Mouse (Mus musculus) neutrophil, adult 5-6 weeks (primary cell): ENCODE measurements around the gene Mrln. TPM values are rescaled to one million over a fixed set of nuclear protein-coding genes. Genes with fewer than 3 reads are reported as not detected.

ENCODE experiments used
- ATAC-seq: fragments of 151-379, 151-347 bp; 2 replicates; pipeline ENCODE4 v1.8.0; 2017; ENCODE audit warnings: mild to moderate bottlenecking, moderate TSS enrichment; ENCODE audit not compliant: insufficient number of reproducible peaks, poor library complexity, low FRiP score, severe bottlenecking; ENCODE audit errors: extremely low read depth
- total RNA-seq: library from RNA; stranded (forward); fragments of 200-1000 nt; gene quantifications from 2 replicates; pipeline ENCODE4 v1.2.3, GENCODE M21; 2017

Gene Mrln
- total RNA-seq = 5.0 TPM in 1 of 2 replicates, not detected in the other

- ATAC-seq = no peak
Measured at GRCm38 (mm10) chr10:70204505-70205399, at the start of gene Mrln. TSS of gene Mrln (plus strand) at chr10:70204664.

GRCm38 (mm10) chr10:70156431-70157165 lies 47.9 kb upstream of the Mrln start:
- peak; percentile 40; the same call in 1 of the 2 replicates for ATAC-seq

- no peak for ATAC-seq
Measured at GRCm38 (mm10) chr10:70159651-70160320, 44.7 kb upstream of the Mrln start.

GRCm38 (mm10) chr10:70160811-70161210 lies 43.7 kb upstream of the Mrln start:
- ATAC-seq = no peak

GRCm38 (mm10) chr10:70161504-70161903 lies 43.0 kb upstream of the Mrln start:
- no peak for ATAC-seq

- ATAC-seq = no peak
Measured at GRCm38 (mm10) chr10:70163681-70164080, 40.8 kb upstream of the Mrln start.

- no peak for ATAC-seq
Measured at GRCm38 (mm10) chr10:70165877-70166276, 38.6 kb upstream of the Mrln start.

GRCm38 (mm10) chr10:70166427-70166826 lies 38.0 kb upstream of the Mrln start:
- ATAC-seq = no peak

GRCm38 (mm10) chr10:70167625-70168024 lies 36.8 kb upstream of the Mrln start:
- ATAC-seq = no peak

- no peak for ATAC-seq
Measured at GRCm38 (mm10) chr10:70168396-70168795, 36.1 kb upstream of the Mrln start.

- ATAC-seq = no peak
Measured at GRCm38 (mm10) chr10:70169044-70169443, 35.4 kb upstream of the Mrln start.

- peak; percentile 59 for ATAC-seq
Measured at GRCm38 (mm10) chr10:70173314-70173713, 31.1 kb upstream of the Mrln start.

- no peak for ATAC-seq
Measured at GRCm38 (mm10) chr10:70174494-70175190, 29.8 kb upstream of the Mrln start.

GRCm38 (mm10) chr10:70180727-70181126 lies 23.7 kb upstream of the Mrln start:
- ATAC-seq = 0 out of 2 replicates have a peak, but pooled peaks have one; percentile 26

GRCm38 (mm10) chr10:70181279-70181972 lies 23.0 kb upstream of the Mrln start:
- ATAC-seq = no peak

GRCm38 (mm10) chr10:70183210-70184080 lies 21.0 kb upstream of the Mrln start:
- ATAC-seq = no peak

- ATAC-seq = no peak
Measured at GRCm38 (mm10) chr10:70186136-70186535, 18.3 kb upstream of the Mrln start.
